Mouse (Mus musculus) heart, postnatal 0 days (tissue): ENCODE data around the gene Hspb7. TPM values are rescaled to one million over a fixed set of nuclear protein-coding genes. Genes with fewer than 3 reads are reported as not detected.

Experiments
- ATAC-seq: fragments of 200-750 bp; cut with Nextera tagmentation; 2 replicates; pipeline ENCODE4 v1.8.0; 2017; ENCODE audit warnings: low read depth, moderate number of reproducible peaks, moderate library complexity; ENCODE audit not compliant: insufficient read depth
- DNase-seq: peaks from one replicate; pipeline ENCODE4 v3.0.0-alpha.2; 2016; ENCODE audit warnings: low spot score
- H3K27ac ChIP-seq: fragments of 300-500 bp; sonication (generic); 2 replicates; pipeline ENCODE4 v1.5.1; 2014; ENCODE audit warnings: low read depth, mild to moderate bottlenecking
- H3K27me3 ChIP-seq: fragments of 300-500 bp; sonication (generic); 2 replicates; pipeline ENCODE4 v1.6.1; 2014; ENCODE audit warnings: low read length, mixed read lengths; ENCODE audit not compliant: control insufficient read depth, insufficient read depth
- H3K36me3 ChIP-seq: fragments of 300-500 bp; sonication (generic); replicated peaks from 2 replicates; pipeline ENCODE4 v1.6.1; 2014; ENCODE audit warnings: low read length, mixed read lengths; ENCODE audit not compliant: control insufficient read depth, insufficient read depth
- H3K4me1 ChIP-seq: fragments of 300-500 bp; sonication (generic); 2 replicates; pipeline ENCODE4 v1.6.1; 2014; ENCODE audit warnings: antibody characterized with exemption; ENCODE audit not compliant: control insufficient read depth, insufficient read depth
- H3K4me2 ChIP-seq: fragments of 300-500 bp; sonication (generic); 2 replicates; pipeline ENCODE4 v1.6.1; 2014; ENCODE audit warnings: low read depth, mild to moderate bottlenecking, low read length, moderate library complexity
- H3K4me3 ChIP-seq: fragments of 300-500 bp; sonication (generic); 2 replicates; pipeline ENCODE4 v1.5.1; 2014; ENCODE audit warnings: low read depth, low read length
- H3K9ac ChIP-seq: fragments of 300-500 bp; sonication (generic); replicated peaks from 2 replicates; pipeline ENCODE4 v1.6.1; 2014; ENCODE audit warnings: low read depth, low read length, mixed read lengths
- H3K9me3 ChIP-seq: fragments of 300-500 bp; sonication (generic); replicated peaks from 2 replicates; pipeline ENCODE4 v1.6.1; 2016; ENCODE audit warnings: low read length; ENCODE audit not compliant: control insufficient read depth
- CTCF ChIP-seq: IDR thresholded peaks from 2 replicates; pipeline ENCODE4 v1.5.1; 2016; ENCODE audit warnings: antibody characterized with exemption, control low read depth, low read depth
- EP300 ChIP-seq: IDR thresholded peaks from 2 replicates; pipeline ENCODE4 v1.6.1; 2016; ENCODE audit warnings: antibody characterized with exemption, low read depth
- WGBS: fragments of 180-500 bp; shearing (Covaris S2); extraction: QIAGEN DNeasy Blood & Tissue Kit; methylation state at CpG from one replicate; pipeline ENCODE4 v1.1.7; 2014; 5-methylcytosine and 5-hydroxymethylcytosine counted together
- polyA plus RNA-seq: library from polyadenylated mRNA; unstranded; fragments of >200 nt; fragmentation: Nextera tagmentation; extraction: Ambion mirVana; gene quantifications from 2 replicates; pipeline ENCODE4 v1.2.1, GENCODE M21; 2015
- total RNA-seq: library from RNA; depleted of rRNA; stranded (reverse); fragments of >200 nt; gene quantifications from 2 replicates; pipeline ENCODE4 v1.2.3, GENCODE M21; 2014; ENCODE audit warnings: low replicate concordance

Hspb7 gene
- total and polyA plus RNA-seq, 2 experiments from 2014 or later = 195 to 556 TPM

- Histone ChIP-seq H3K4me2 (no peak overlapping the region), H3K36me3 (no peaks in the 10 kb centered on the region), H3K4me1 (peaks cover 4% of the 10 kb centered on the region; the same call in 1 of the 2 replicates), H3K9me3 (no peaks in the 10 kb centered on the region), H3K4me3 (no peak overlapping the region), H3K27ac (no peak overlapping the region), H3K27me3 (peaks cover 28% of the 10 kb centered on the region), H3K9ac (no peak overlapping the region)
- no peak for ATAC-seq
- peak; percentile 84 for TF ChIP-seq CTCF
- no peak for TF ChIP-seq EP300
- DNase-seq = peak; percentile 74
- WGBS = 18% methylated on average over 5 of the region's 5 CpGs
Observed at GRCm38 (mm10) chr4:141387093-141387784, 33.3 kb upstream of the Hspb7 start.

- no peak for TF ChIP-seq EP300
- TF ChIP-seq CTCF = no peak
Observed at GRCm38 (mm10) chr4:141387933-141388332, 32.6 kb upstream of the Hspb7 start.

GRCm38 (mm10) chr4:141389366-141390150, 31.0 kb upstream of the Hspb7 start:
- no peak overlapping the region for H3K27ac ChIP-seq
- no peak overlapping the region for H3K9ac ChIP-seq
- H3K4me2 ChIP-seq = no peak overlapping the region
- H3K36me3 ChIP-seq = no peaks in the 10 kb centered on the region
- no peak for TF ChIP-seq CTCF
- no peak for TF ChIP-seq EP300
- no peak for ATAC-seq
- no peak for DNase-seq
- WGBS = 71% methylated on average over 18 of the region's 18 CpGs
- no peak overlapping the region for H3K4me3 ChIP-seq
- no peaks in the 10 kb centered on the region for H3K9me3 ChIP-seq
- H3K4me1 ChIP-seq = no peaks in the 10 kb centered on the region
- H3K27me3 ChIP-seq = peaks cover 8% of the 10 kb centered on the region; the same call in 1 of the 2 replicates

More at GRCm38 (mm10) chr4:141387933-141388332, 32.6 kb upstream of the Hspb7 start:
- WGBS = 56% methylated on average over 5 of the region's 5 CpGs
- H3K4me2 ChIP-seq = no peak overlapping the region
- no peaks in the 10 kb centered on the region for H3K4me1 ChIP-seq
- DNase-seq = no peak
- H3K9me3 ChIP-seq = no peaks in the 10 kb centered on the region
- H3K9ac ChIP-seq = no peak overlapping the region
- H3K27me3 ChIP-seq = peaks cover 24% of the 10 kb centered on the region
- no peak overlapping the region for H3K4me3 ChIP-seq
- H3K27ac ChIP-seq = no peak overlapping the region
- no peak for ATAC-seq
- H3K36me3 ChIP-seq = no peaks in the 10 kb centered on the region

- H3K27ac ChIP-seq = no peak overlapping the region
- H3K27me3 ChIP-seq = 0 out of 2 replicates have a peak, but pooled peaks cover 4% of the 10 kb centered on the region
- TF ChIP-seq EP300 (no peak), CTCF (no peak)
- H3K9me3 ChIP-seq = no peaks in the 10 kb centered on the region
- no peak overlapping the region for H3K4me3 ChIP-seq
- DNase-seq (no peak), ATAC-seq (no peak)
- H3K36me3 ChIP-seq = no peaks in the 10 kb centered on the region
- no peaks in the 10 kb centered on the region; the same call in 1 of the 2 replicates for H3K4me1 ChIP-seq
- no peak overlapping the region for H3K9ac ChIP-seq
- 76% methylated on average over 12 of the region's 12 CpGs for WGBS
- H3K4me2 ChIP-seq = no peak overlapping the region
Observed at GRCm38 (mm10) chr4:141391293-141391692, 29.3 kb upstream of the Hspb7 start.

GRCm38 (mm10) chr4:141394751-141395150, 25.8 kb upstream of the Hspb7 start:
- DNase-seq (no peak), ATAC-seq (no peak)
- Histone ChIP-seq H3K27me3 (peaks cover 4% of the 10 kb centered on the region; the same call in 1 of the 2 replicates), H3K9me3 (no peaks in the 10 kb centered on the region), H3K4me2 (peak overlapping the region; percentile 24; the same call in 1 of the 2 replicates), H3K4me1 (no peaks in the 10 kb centered on the region; the same call in 1 of the 2 replicates), H3K4me3 (no peak overlapping the region), H3K9ac (no peak overlapping the region), H3K27ac (no peak overlapping the region), H3K36me3 (no peaks in the 10 kb centered on the region)
- TF ChIP-seq CTCF = no peak
- TF ChIP-seq EP300 = no peak
- WGBS = 20% methylated on average over 16 of the region's 16 CpGs
